Mouse (Mus musculus): ENCODE data around the gene Atp4a. TPM values are rescaled to one million over a fixed set of nuclear protein-coding genes. Genes with fewer than 3 reads are reported as not detected.

Atp4a gene
- total and polyA plus RNA-seq, 2 experiments: 2.6 to 4.2 TPM

- 88% methylated on average over 4 of the region's 4 CpGs for whole genome bisulfite sequencing
- H3K4me3 ChIP-seq (ENCODE audit: insufficient read depth, low read depth, low read length): no peak overlapping the region
- H3K27me3 ChIP-seq (ENCODE audit: control insufficient read depth, insufficient read depth, low read length): no peaks in the 10 kb centered on the region
- H3K36me3 ChIP-seq (ENCODE audit: control insufficient read depth, insufficient read depth, low read length): no peaks in the 10 kb centered on the region
- H3K27ac ChIP-seq (replicated peaks; ENCODE audit: insufficient read depth, low read depth, low read length): no peak overlapping the region
- TF ChIP-seq CTCF (IDR thresholded peaks at IDR 0.05; ENCODE audit: low read depth, low read length) (peak; percentile 37), POLR2A (IDR thresholded peaks at IDR 0.05; ENCODE audit: extremely low read depth, insufficient read depth, low read length) (no peak)
- H3K9ac ChIP-seq (ENCODE audit: low read depth, low read length): no peak overlapping the region
- H3K4me1 ChIP-seq (ENCODE audit: control insufficient read depth, insufficient read depth, low read length): no peaks in the 10 kb centered on the region
- H3K79me2 ChIP-seq (ENCODE audit: control insufficient read depth, insufficient read depth, low read length): no peaks in the 10 kb centered on the region
- DNase-seq (ENCODE audit: extremely low read depth, low read depth, low spot score): no peak
Measured at GRCm38 (mm10) chr7:30766408-30766807, 54.4 kb downstream of the Atp4a start.

GRCm38 (mm10) chr7:30769236-30769635 lies 57.2 kb downstream of the Atp4a start:
- Histone ChIP-seq H3K27ac (replicated peaks; ENCODE audit: insufficient read depth, low read depth, low read length) (no peak overlapping the region), H3K27me3 (ENCODE audit: control insufficient read depth, insufficient read depth, low read length) (no peaks in the 10 kb centered on the region), H3K36me3 (ENCODE audit: control insufficient read depth, insufficient read depth, low read length) (no peaks in the 10 kb centered on the region), H3K4me3 (ENCODE audit: insufficient read depth, low read depth, low read length) (no peak overlapping the region), H3K4me1 (ENCODE audit: control insufficient read depth, insufficient read depth, low read length) (no peaks in the 10 kb centered on the region), H3K79me2 (ENCODE audit: control insufficient read depth, insufficient read depth, low read length) (no peaks in the 10 kb centered on the region), H3K9ac (ENCODE audit: low read depth, low read length) (no peak overlapping the region)
- WGBS: 55% methylated on average over 9 of the region's 9 CpGs
- DNase-seq (ENCODE audit: extremely low read depth, low read depth, low spot score): no peak
- no peak for TF ChIP-seq CTCF (IDR thresholded peaks at IDR 0.05; ENCODE audit: low read depth, low read length)

Other genes starting within 250 kb of the Atp4a start
Only the 30 nearest of the 31 such genes appear.
- gene Prodh2, start 218.6 kb upstream of the Atp4a start, total RNA-seq (2014; rRNA removed): 220 and 232 TPM in 2 replicates
- 416 and 432 TPM in 2 replicates for gene Prodh2, start 218.6 kb upstream of the Atp4a start, polyA plus RNA-seq (2012; rRNA removed)
- gene Arhgap33, start 177.1 kb upstream of the Atp4a start, total RNA-seq (2014; rRNA removed): 0.07 and 0.37 TPM in 2 replicates
- 0.72 and 1.2 TPM in 2 replicates for gene Arhgap33, start 177.1 kb upstream of the Atp4a start, polyA plus RNA-seq (2012; rRNA removed)
- gene Hspb6, start 160.0 kb upstream of the Atp4a start, total RNA-seq (2014; rRNA removed): 2.2 and 2.5 TPM in 2 replicates
- 22.5 and 29.2 TPM in 2 replicates for gene Hspb6, start 160.0 kb upstream of the Atp4a start, polyA plus RNA-seq (2012; rRNA removed)
- gene Proser3, start 159.9 kb upstream of the Atp4a start, total RNA-seq (2014; rRNA removed): 1.6 and 2.3 TPM in 2 replicates
- gene Proser3, start 159.9 kb upstream of the Atp4a start, polyA plus RNA-seq (2012; rRNA removed): 3.2 and 4.5 TPM in 2 replicates
- gene Lin37, start 152.4 kb upstream of the Atp4a start, total RNA-seq (2014; rRNA removed): 2.7 and 4.0 TPM in 2 replicates
- gene Lin37, start 152.4 kb upstream of the Atp4a start, polyA plus RNA-seq (2012; rRNA removed): 18.8 and 22.4 TPM in 2 replicates
- 12.4 and 16.2 TPM in 2 replicates for gene U2af1l4, start 148.9 kb upstream of the Atp4a start, total RNA-seq (2014; rRNA removed)
- gene U2af1l4, start 148.9 kb upstream of the Atp4a start, polyA plus RNA-seq (2012; rRNA removed): 31.3 and 34.6 TPM in 2 replicates
- 1.9 and 2.8 TPM in 2 replicates for gene Gm49396, start 148.9 kb upstream of the Atp4a start, total RNA-seq (2014; rRNA removed)
- gene Gm49396, start 148.9 kb upstream of the Atp4a start, polyA plus RNA-seq (2012; rRNA removed): 0.70 and 0.91 TPM in 2 replicates
- 34.9 and 38.0 TPM in 2 replicates for gene Psenen, start 148.6 kb upstream of the Atp4a start, total RNA-seq (2014; rRNA removed)
- 126 and 149 TPM in 2 replicates for gene Psenen, start 148.6 kb upstream of the Atp4a start, polyA plus RNA-seq (2012; rRNA removed)
- 0.55 TPM in 1 of 2 replicates, not detected in the other for gene Igflr1, start 146.8 kb upstream of the Atp4a start, total RNA-seq (2014; rRNA removed)
- 2.3 and 4.2 TPM in 2 replicates for gene Igflr1, start 146.8 kb upstream of the Atp4a start, polyA plus RNA-seq (2012; rRNA removed)
- gene Kmt2b, start 123.5 kb upstream of the Atp4a start, total RNA-seq (2014; rRNA removed): 3.4 and 5.0 TPM in 2 replicates
- gene Kmt2b, start 123.5 kb upstream of the Atp4a start, polyA plus RNA-seq (2012; rRNA removed): 12.1 and 19.2 TPM in 2 replicates
- gene Zbtb32, start 113.3 kb upstream of the Atp4a start, total RNA-seq (2014; rRNA removed): 0.18 and 0.87 TPM in 2 replicates
- 0.58 and 0.61 TPM in 2 replicates for gene Zbtb32, start 113.3 kb upstream of the Atp4a start, polyA plus RNA-seq (2012; rRNA removed)
- not detected in 2 replicates for gene Upk1a, start 99.4 kb upstream of the Atp4a start, total RNA-seq (2014; rRNA removed)
- gene Upk1a, start 99.4 kb upstream of the Atp4a start, polyA plus RNA-seq (2012; rRNA removed): 0.23 and 0.54 TPM in 2 replicates
- 640 and 781 TPM in 2 replicates for gene Cox6b1, start 86.1 kb upstream of the Atp4a start, total RNA-seq (2014; rRNA removed)
- gene Cox6b1, start 86.1 kb upstream of the Atp4a start, polyA plus RNA-seq (2012; rRNA removed): 399 and 416 TPM in 2 replicates
- gene Etv2, start 76.4 kb upstream of the Atp4a start, total RNA-seq (2014; rRNA removed): 0.18 TPM in 1 of 2 replicates, not detected in the other
- gene Etv2, start 76.4 kb upstream of the Atp4a start, polyA plus RNA-seq (2012; rRNA removed): not detected in 2 replicates
- 17.1 and 20.7 TPM in 2 replicates for gene Rbm42, start 61.9 kb upstream of the Atp4a start, total RNA-seq (2014; rRNA removed)
- 35.8 and 36.7 TPM in 2 replicates for gene Rbm42, start 61.9 kb upstream of the Atp4a start, polyA plus RNA-seq (2012; rRNA removed)
- gene Haus5, start 47.2 kb upstream of the Atp4a start, total RNA-seq (2014; rRNA removed): 4.6 and 4.7 TPM in 2 replicates
- gene Haus5, start 47.2 kb upstream of the Atp4a start, polyA plus RNA-seq (2012; rRNA removed): 3.7 and 5.3 TPM in 2 replicates
- not detected in 2 replicates for gene Pmis2, start 40.6 kb upstream of the Atp4a start, total RNA-seq (2014; rRNA removed)
- gene Pmis2, start 40.6 kb upstream of the Atp4a start, polyA plus RNA-seq (2012; rRNA removed): not detected in 2 replicates
- gene 2200002J24Rik, start 13.3 kb upstream of the Atp4a start, total RNA-seq (2014; rRNA removed): 0.34 TPM in 1 of 2 replicates, not detected in the other
- not detected in 2 replicates for gene 2200002J24Rik, start 13.3 kb upstream of the Atp4a start, polyA plus RNA-seq (2012; rRNA removed)
- 124 and 146 TPM in 2 replicates for gene Tmem147, start 17.3 kb downstream of the Atp4a start, total RNA-seq (2014; rRNA removed)
- gene Tmem147, start 17.3 kb downstream of the Atp4a start, polyA plus RNA-seq (2012; rRNA removed): 248 and 335 TPM in 2 replicates
- gene Gapdhs, start 31.5 kb downstream of the Atp4a start, total RNA-seq (2014; rRNA removed): not detected in 2 replicates
- 0.50 and 1.3 TPM in 2 replicates for gene Gapdhs, start 31.5 kb downstream of the Atp4a start, polyA plus RNA-seq (2012; rRNA removed)
- gene Sbsn, start 39.3 kb downstream of the Atp4a start, total RNA-seq (2014; rRNA removed): 0.46 and 0.60 TPM in 2 replicates
- gene Sbsn, start 39.3 kb downstream of the Atp4a start, polyA plus RNA-seq (2012; rRNA removed): 0.33 and 0.41 TPM in 2 replicates
- gene Dmkn, start 51.5 kb downstream of the Atp4a start, total RNA-seq (2014; rRNA removed): not detected in 2 replicates
- 0.44 TPM in 1 of 2 replicates, not detected in the other for gene Dmkn, start 51.5 kb downstream of the Atp4a start, polyA plus RNA-seq (2012; rRNA removed)
- gene Krtdap, start 75.7 kb downstream of the Atp4a start, total RNA-seq (2014; rRNA removed): not detected in 2 replicates
- not detected in 2 replicates for gene Krtdap, start 75.7 kb downstream of the Atp4a start, polyA plus RNA-seq (2012; rRNA removed)
- gene Ffar2, start 111.6 kb downstream of the Atp4a start, total RNA-seq (2014; rRNA removed): 0.09 and 0.13 TPM in 2 replicates
- gene Ffar2, start 111.6 kb downstream of the Atp4a start, polyA plus RNA-seq (2012; rRNA removed): 0.04 TPM in 1 of 2 replicates, not detected in the other
- gene Ffar3, start 144.0 kb downstream of the Atp4a start, total RNA-seq (2014; rRNA removed): not detected in 2 replicates
- not detected in 2 replicates for gene Ffar3, start 144.0 kb downstream of the Atp4a start, polyA plus RNA-seq (2012; rRNA removed)
- gene Ffar1, start 149.4 kb downstream of the Atp4a start, total RNA-seq (2014; rRNA removed): not detected in 2 replicates
- 0.05 and 0.21 TPM in 2 replicates for gene Ffar1, start 149.4 kb downstream of the Atp4a start, polyA plus RNA-seq (2012; rRNA removed)
- 0.74 and 1.8 TPM in 2 replicates for gene Cd22, start 168.1 kb downstream of the Atp4a start, total RNA-seq (2014; rRNA removed)
- gene Cd22, start 168.1 kb downstream of the Atp4a start, polyA plus RNA-seq (2012; rRNA removed): 1.4 and 3.7 TPM in 2 replicates
- gene Mag, start 202.7 kb downstream of the Atp4a start, total RNA-seq (2014; rRNA removed): 0.07 and 0.09 TPM in 2 replicates
- gene Mag, start 202.7 kb downstream of the Atp4a start, polyA plus RNA-seq (2012; rRNA removed): 0.20 and 0.37 TPM in 2 replicates
- gene Hamp2, start 212.5 kb downstream of the Atp4a start, total RNA-seq (2014; rRNA removed): 445 and 548 TPM in 2 replicates
- 6,798 and 9,385 TPM in 2 replicates for gene Hamp2, start 212.5 kb downstream of the Atp4a start, polyA plus RNA-seq (2012; rRNA removed)
- gene Hamp, start 231.8 kb downstream of the Atp4a start, total RNA-seq (2014; rRNA removed): 1,191 and 3,227 TPM in 2 replicates
- 8,217 and 12,671 TPM in 2 replicates for gene Hamp, start 231.8 kb downstream of the Atp4a start, polyA plus RNA-seq (2012; rRNA removed)